Mouse (Mus musculus): ENCODE measurements around the gene Man2c1. TPM values are rescaled to one million over a fixed set of nuclear protein-coding genes. Genes with fewer than 3 reads are reported as not detected.

Man2c1 gene
- polyA plus RNA-seq, 1 experiment from 2014 or later: 24.8 TPM

GRCm38 (mm10) chr9:57139571-57139970 lies 9.1 kb downstream of the Man2c1 start:
- ATAC-seq (ENCODE audit: insufficient number of reproducible peaks, low FRiP score, low TSS enrichment, low read depth): no peak
- no peak for DNase-seq (ENCODE audit: low spot score)
- peaks cover 23% of the 10 kb centered on the region for H3K36me3 ChIP-seq (ENCODE audit: control insufficient read depth, insufficient read depth, low read length)
- no peak overlapping the region for H3K9ac ChIP-seq (ENCODE audit: low read length)
- no peaks in the 10 kb centered on the region for H3K4me1 ChIP-seq (ENCODE audit: control insufficient read depth, insufficient read depth, low read length)
- H3K27me3 ChIP-seq (ENCODE audit: control insufficient read depth, insufficient read depth, low read length): no peaks in the 10 kb centered on the region
- no peak overlapping the region for H3K27ac ChIP-seq (replicated peaks; ENCODE audit: low read depth, low read length)
- H3K4me3 ChIP-seq (ENCODE audit: low read depth, low read length): no peak overlapping the region
- H3K9me3 ChIP-seq (ENCODE audit: control insufficient read depth, low read length): no peaks in the 10 kb centered on the region
- 87% methylated on average over 4 of the region's 5 CpGs for WGBS
- H3K4me2 ChIP-seq (ENCODE audit: low read depth, severe bottlenecking): no peak overlapping the region

DNA sequence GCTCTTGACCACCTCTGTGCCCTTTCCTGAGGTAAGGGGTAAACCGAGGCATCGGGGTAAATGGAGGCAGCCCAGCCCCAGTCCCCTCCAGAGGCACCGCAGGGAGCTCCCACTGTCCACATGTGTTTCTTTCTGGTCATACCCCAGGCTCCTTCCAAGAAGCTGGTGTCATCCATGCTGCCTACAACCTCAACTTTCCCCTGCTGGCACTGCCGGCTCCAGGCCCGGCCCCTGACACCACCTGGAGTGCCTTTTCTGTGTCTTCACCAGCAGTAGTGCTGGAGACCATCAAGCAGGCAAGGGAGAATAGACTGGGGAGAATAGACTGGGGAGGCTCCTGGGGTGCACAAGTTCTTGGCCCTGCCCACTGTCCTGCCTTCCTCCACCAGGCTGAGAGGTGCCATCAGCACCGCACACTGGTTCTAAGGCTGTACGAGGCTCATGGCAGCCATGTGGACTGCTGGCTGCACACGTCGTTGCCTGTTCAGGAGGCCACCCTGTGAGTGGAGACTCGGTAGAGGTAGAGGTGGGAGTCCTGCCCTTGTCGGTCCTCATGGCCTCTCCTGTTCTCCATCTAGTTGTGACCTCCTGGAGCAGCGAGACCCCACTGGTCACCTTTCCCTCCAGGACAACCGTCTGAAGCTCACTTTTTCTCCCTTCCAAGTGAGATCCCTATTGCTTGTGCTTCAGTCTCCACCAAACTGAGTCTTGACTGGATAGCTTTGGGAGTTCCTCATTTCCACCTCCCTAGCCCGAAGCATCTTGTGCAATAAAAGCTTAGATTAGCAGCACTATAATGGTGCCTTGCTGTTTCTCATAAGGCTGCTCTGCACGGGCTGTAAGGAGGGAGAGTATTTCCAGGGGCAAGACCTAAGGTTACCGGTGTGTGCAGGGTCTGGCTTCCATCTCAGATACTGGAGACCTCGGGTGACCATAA lies 11.2 kb downstream of the Man2c1 start:
- WGBS: 89% methylated on average over 17 of the region's 17 CpGs
- H3K36me3 ChIP-seq (ENCODE audit: control insufficient read depth, insufficient read depth, low read length): peaks cover 19% of the 10 kb centered on the region
- DNase-seq (ENCODE audit: low spot score): no peak

DNA sequence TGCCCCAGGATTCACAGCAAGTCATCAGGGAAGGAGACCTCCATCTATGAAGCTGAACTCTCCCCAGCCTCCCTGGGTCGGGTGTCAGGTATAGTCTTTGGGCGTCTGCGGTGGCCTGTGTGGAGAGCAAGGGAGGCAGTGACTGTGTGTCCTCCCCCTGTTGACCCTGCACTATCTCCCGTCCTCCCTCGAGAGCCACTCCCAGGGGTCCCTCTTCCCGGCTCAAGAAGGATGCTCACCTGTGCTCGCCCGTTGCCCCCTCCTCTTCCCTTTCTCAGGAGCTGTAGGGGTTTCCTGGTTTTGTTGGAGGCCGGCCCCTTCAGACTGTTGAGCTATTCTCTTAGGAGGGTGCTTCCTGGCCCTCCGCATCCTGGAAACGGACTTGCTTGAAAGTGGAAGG lies 12.7 kb downstream of the Man2c1 start:
- ATAC-seq (ENCODE audit: insufficient number of reproducible peaks, low FRiP score, low TSS enrichment, low read depth): no peak
- Histone ChIP-seq H3K9me3 (ENCODE audit: control insufficient read depth, low read length) (no peaks in the 10 kb centered on the region), H3K4me2 (ENCODE audit: low read depth, severe bottlenecking) (no peak overlapping the region), H3K9ac (ENCODE audit: low read length) (no peak overlapping the region), H3K4me3 (ENCODE audit: low read depth, low read length) (no peak overlapping the region), H3K36me3 (ENCODE audit: control insufficient read depth, insufficient read depth, low read length) (peaks cover 15% of the 10 kb centered on the region), H3K27ac (replicated peaks; ENCODE audit: low read depth, low read length) (no peak overlapping the region), H3K27me3 (ENCODE audit: control insufficient read depth, insufficient read depth, low read length) (no peaks in the 10 kb centered on the region), H3K4me1 (ENCODE audit: control insufficient read depth, insufficient read depth, low read length) (no peaks in the 10 kb centered on the region; the same call in 1 of the 2 replicates)
- DNase-seq (ENCODE audit: low spot score): no peak
- WGBS: 84% methylated on average over 11 of the region's 11 CpGs

More for the DNA sequence above, 11.2 kb downstream of the Man2c1 start:
- Histone ChIP-seq H3K27ac (replicated peaks; ENCODE audit: low read depth, low read length) (no peak overlapping the region), H3K4me1 (ENCODE audit: control insufficient read depth, insufficient read depth, low read length) (no peaks in the 10 kb centered on the region), H3K4me2 (ENCODE audit: low read depth, severe bottlenecking) (no peak overlapping the region), H3K4me3 (ENCODE audit: low read depth, low read length) (no peak overlapping the region), H3K9ac (ENCODE audit: low read length) (no peak overlapping the region), H3K27me3 (ENCODE audit: control insufficient read depth, insufficient read depth, low read length) (no peaks in the 10 kb centered on the region), H3K9me3 (ENCODE audit: control insufficient read depth, low read length) (no peaks in the 10 kb centered on the region)
- ATAC-seq (ENCODE audit: insufficient number of reproducible peaks, low FRiP score, low TSS enrichment, low read depth): no peak

DNA sequence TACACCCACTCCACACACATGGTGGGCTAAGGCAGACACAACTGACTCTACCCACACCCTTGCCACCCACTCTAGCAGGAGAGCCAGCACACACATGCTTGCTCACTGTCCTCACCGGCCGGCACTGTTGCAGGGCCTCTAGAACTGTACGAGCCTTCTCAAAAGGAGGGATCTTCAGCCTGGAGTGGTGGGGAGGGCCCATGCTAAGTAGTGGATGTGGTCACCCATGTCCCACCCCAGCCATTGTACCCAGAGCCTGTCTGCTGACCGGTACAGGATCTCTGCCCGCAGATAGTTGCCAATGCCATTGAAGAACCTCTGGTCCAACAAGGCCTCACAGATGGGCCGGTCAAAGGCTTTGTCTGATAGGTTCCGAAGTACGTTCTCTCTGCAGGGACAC lies 14.3 kb downstream of the Man2c1 start:
- no peak for DNase-seq (ENCODE audit: low spot score)
- WGBS: 92% methylated on average over 8 of the region's 8 CpGs
- Histone ChIP-seq H3K9ac (ENCODE audit: low read length) (no peak overlapping the region), H3K4me2 (ENCODE audit: low read depth, severe bottlenecking) (no peak overlapping the region), H3K4me3 (ENCODE audit: low read depth, low read length) (no peak overlapping the region), H3K36me3 (ENCODE audit: control insufficient read depth, insufficient read depth, low read length) (peaks cover 13% of the 10 kb centered on the region), H3K4me1 (ENCODE audit: control insufficient read depth, insufficient read depth, low read length) (peaks cover 5% of the 10 kb centered on the region), H3K27me3 (ENCODE audit: control insufficient read depth, insufficient read depth, low read length) (no peaks in the 10 kb centered on the region), H3K27ac (replicated peaks; ENCODE audit: low read depth, low read length) (no peak overlapping the region), H3K9me3 (ENCODE audit: control insufficient read depth, low read length) (no peaks in the 10 kb centered on the region)
- ATAC-seq (ENCODE audit: insufficient number of reproducible peaks, low FRiP score, low TSS enrichment, low read depth): no peak

DNA sequence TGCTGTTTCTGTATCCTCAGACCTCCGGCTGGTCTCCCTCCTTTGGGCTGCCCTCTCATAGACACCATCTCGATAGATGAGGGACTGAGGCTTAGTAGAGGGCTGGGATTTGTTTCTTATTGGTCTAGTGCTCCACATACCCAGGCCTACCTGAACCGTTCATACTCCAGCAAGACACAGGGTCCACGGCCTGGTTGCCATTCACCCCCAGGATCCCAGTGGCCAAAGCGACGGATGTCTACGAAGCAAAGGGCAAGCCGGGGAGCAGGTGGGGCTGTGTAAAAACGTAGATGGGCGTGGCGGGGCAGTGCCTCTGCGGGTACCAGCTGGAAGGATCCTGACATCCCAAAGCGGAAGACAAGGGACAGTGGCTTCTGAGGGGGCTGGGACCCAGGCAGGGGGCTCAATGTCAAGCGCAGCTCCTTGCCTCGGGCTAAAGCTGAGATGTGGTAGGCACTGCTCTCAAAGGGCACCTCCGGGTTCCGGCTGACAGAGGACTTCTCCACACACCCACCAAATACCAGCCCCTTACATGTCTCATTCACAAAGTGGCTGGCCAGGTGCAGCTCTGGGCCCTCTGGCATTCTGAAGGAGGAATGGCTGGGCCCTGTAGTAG lies 16.1 kb downstream of the Man2c1 start:
- H3K9me3 ChIP-seq (ENCODE audit: control insufficient read depth, low read length): no peaks in the 10 kb centered on the region
- no peak for DNase-seq (ENCODE audit: low spot score)
- no peak overlapping the region for H3K9ac ChIP-seq (ENCODE audit: low read length)
- H3K4me1 ChIP-seq (ENCODE audit: control insufficient read depth, insufficient read depth, low read length): peaks cover 5% of the 10 kb centered on the region
- peaks cover 7% of the 10 kb centered on the region for H3K36me3 ChIP-seq (ENCODE audit: control insufficient read depth, insufficient read depth, low read length)
- H3K4me2 ChIP-seq (ENCODE audit: low read depth, severe bottlenecking): no peak overlapping the region
- no peak overlapping the region for H3K27ac ChIP-seq (replicated peaks; ENCODE audit: low read depth, low read length)
- 90% methylated on average over 17 of the region's 17 CpGs for WGBS
- H3K27me3 ChIP-seq (ENCODE audit: control insufficient read depth, insufficient read depth, low read length): no peaks in the 10 kb centered on the region
- H3K4me3 ChIP-seq (ENCODE audit: low read depth, low read length): no peak overlapping the region
- no peak for ATAC-seq (ENCODE audit: insufficient number of reproducible peaks, low FRiP score, low TSS enrichment, low read depth)

DNA sequence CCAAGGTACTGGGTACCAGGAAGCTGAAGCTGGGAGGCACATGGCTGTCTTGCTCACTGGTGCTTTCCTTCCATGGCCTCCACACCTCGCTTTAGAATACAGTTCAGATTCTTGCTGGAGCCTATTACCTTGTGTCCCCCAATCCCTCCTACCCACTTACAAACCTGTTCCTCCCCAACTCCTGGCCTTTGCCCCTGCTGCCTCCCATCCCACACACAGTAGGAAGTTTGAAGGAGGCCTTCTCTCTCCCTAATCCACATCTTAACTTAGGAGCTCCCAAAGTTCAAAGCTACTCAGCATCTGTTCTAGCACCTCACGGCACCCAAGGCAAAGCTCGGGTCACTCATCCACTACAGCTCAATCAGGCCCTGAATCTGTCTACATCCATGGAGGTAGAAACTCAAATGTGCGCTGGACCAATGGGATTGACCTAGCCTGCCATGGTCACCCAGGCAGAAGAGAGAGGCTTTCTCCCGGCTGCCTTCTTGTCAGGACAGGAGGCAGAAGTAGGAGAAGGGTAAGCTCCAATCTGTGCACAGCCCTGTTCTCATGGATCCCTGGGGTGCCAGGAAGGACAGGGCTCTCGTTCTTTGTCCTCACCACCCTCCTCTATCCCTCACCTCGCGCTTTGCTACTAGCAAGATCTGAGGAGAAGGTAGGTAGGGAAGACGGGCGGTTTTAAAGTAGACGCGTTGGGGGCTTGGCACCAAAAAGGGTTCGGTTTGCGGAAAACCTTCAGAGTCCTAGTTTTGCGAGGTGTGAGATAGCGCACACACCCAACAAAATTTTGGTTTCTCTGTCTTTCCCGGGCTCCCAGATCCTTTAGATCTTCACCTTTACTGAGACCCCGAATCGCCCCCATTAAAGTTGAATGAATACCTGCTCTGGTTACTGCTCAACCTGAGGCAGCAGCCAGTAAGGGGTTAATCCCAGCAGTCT lies 17.0 kb downstream of the Man2c1 start:
- 8% methylated on average over 19 of the region's 19 CpGs for WGBS
- ATAC-seq (ENCODE audit: insufficient number of reproducible peaks, low FRiP score, low TSS enrichment, low read depth) (no peak), DNase-seq (ENCODE audit: low spot score) (no peak)
- peak overlapping the region; percentile 75 for H3K9ac ChIP-seq (ENCODE audit: low read length)
- peaks cover 5% of the 10 kb centered on the region for H3K4me1 ChIP-seq (ENCODE audit: control insufficient read depth, insufficient read depth, low read length)
- no peaks in the 10 kb centered on the region for H3K27me3 ChIP-seq (ENCODE audit: control insufficient read depth, insufficient read depth, low read length)
- H3K4me3 ChIP-seq (ENCODE audit: low read depth, low read length): peak overlapping the region; percentile 50
- no peaks in the 10 kb centered on the region for H3K36me3 ChIP-seq (ENCODE audit: control insufficient read depth, insufficient read depth, low read length)
- H3K9me3 ChIP-seq (ENCODE audit: control insufficient read depth, low read length): no peaks in the 10 kb centered on the region
- peak overlapping the region; percentile 76 for H3K27ac ChIP-seq (replicated peaks; ENCODE audit: low read depth, low read length)
- H3K4me2 ChIP-seq (ENCODE audit: low read depth, severe bottlenecking): peak overlapping the region; percentile 85

- peak within 1 kb of the TSS; percentile 75 for H3K9ac ChIP-seq (ENCODE audit: low read length)
Measured at GRCm38 (mm10) chr9:57148144-57148878, 17.8 kb downstream of the Man2c1 start, which contains the start of gene Neil1. Gene Neil1 (minus strand): TSS chr9:57148305.

More at GRCm38 (mm10) chr9:57148144-57148878, 17.8 kb downstream of the Man2c1 start, which contains the start of gene Neil1:
- H3K36me3 ChIP-seq (ENCODE audit: control insufficient read depth, insufficient read depth, low read length): no peaks in the 10 kb centered on the region
- H3K4me2 ChIP-seq (ENCODE audit: low read depth, severe bottlenecking): peak within 1 kb of the TSS; percentile 85
- H3K27me3 ChIP-seq (ENCODE audit: control insufficient read depth, insufficient read depth, low read length): no peaks in the 10 kb centered on the region
- H3K27ac ChIP-seq (replicated peaks; ENCODE audit: low read depth, low read length): peak within 1 kb of the TSS; percentile 76
- WGBS: 1% methylated on average over 27 of the region's 27 CpGs
- ATAC-seq (ENCODE audit: insufficient number of reproducible peaks, low FRiP score, low TSS enrichment, low read depth) (peak; percentile 85), DNase-seq (ENCODE audit: low spot score) (peak; percentile 88)
- H3K9me3 ChIP-seq (ENCODE audit: control insufficient read depth, low read length): no peaks in the 10 kb centered on the region
- peaks cover 5% of the 10 kb centered on the region for H3K4me1 ChIP-seq (ENCODE audit: control insufficient read depth, insufficient read depth, low read length)
- H3K4me3 ChIP-seq (ENCODE audit: low read depth, low read length): peak within 1 kb of the TSS; percentile 50
